Mouse (Mus musculus): ENCODE data around the gene Zfp28. TPM values are rescaled to one million over a fixed set of nuclear protein-coding genes. Genes with fewer than 3 reads are reported as not detected.
"Not testable (repeated sequence)": the region's sequence is repeated elsewhere in the genome, so short reads cannot be mapped to it uniquely, and the experiment has no call there.

Zfp28 gene
- polyA plus RNA-seq, 1 experiment from 2014 or later: 7.6 TPM

GRCm38 (mm10) chr7:6363047-6363488, 20.0 kb upstream of the Zfp28 start, which contains the start of gene Zfp78:
TSS of gene Zfp78 (plus strand) at chr7:6363280.
- CTCF ChIA-PET: interaction anchor here (0.9 to 1.8 kb wide), 3 partner anchors 11 to 72 kb away, joined by 3 to 4 read pairs (median 4); no protein-coding TSS in a partner anchor
- H3K27me3 ChIP-seq: no peaks in the 10 kb centered on the region
- peak; percentile 78 for ATAC-seq
- no peak for TF ChIP-seq CTCF (IDR thresholded peaks at IDR 0.05)
- POLR2A ChIA-PET: no interaction called here
- in situ Hi-C loops (cut with MboI; ENCODE audit: low pct_unique_long_range_greater_than_20kb): loop anchor here (5.0 kb wide), 2 partner anchors 364 to 554 kb away; no protein-coding TSS in a partner anchor
- peak; percentile 78 for DNase-seq (ENCODE audit: low read depth, low spot score)

- CTCF ChIA-PET: no interaction called here
These were observed 18.3 kb upstream of the Zfp28 start for GRCm38 (mm10) chr7:6364761-6365160.

GRCm38 (mm10) chr7:6367185-6367584, 15.9 kb upstream of the Zfp28 start:
- no peak for ATAC-seq
- CTCF ChIA-PET: interaction anchor here (1.8 kb wide), 1 partner anchor 9 kb away, joined by 4 read pairs; no protein-coding TSS in a partner anchor
- POLR2A ChIA-PET: interaction anchor here (0.6 kb wide), 1 partner anchor 429 kb away, joined by 5 read pairs; no protein-coding TSS in a partner anchor
- TF ChIP-seq CTCF (IDR thresholded peaks at IDR 0.05): no peak
- in situ Hi-C loops (cut with MboI; ENCODE audit: low pct_unique_long_range_greater_than_20kb): no loop called here
- H3K27me3 ChIP-seq: no peaks in the 10 kb centered on the region
- no peak for DNase-seq (ENCODE audit: low read depth, low spot score)

More at GRCm38 (mm10) chr7:6364761-6365160, 18.3 kb upstream of the Zfp28 start:
- TF ChIP-seq CTCF (IDR thresholded peaks at IDR 0.05): no peak
- H3K27me3 ChIP-seq: no peaks in the 10 kb centered on the region
- in situ Hi-C loops (cut with MboI; ENCODE audit: low pct_unique_long_range_greater_than_20kb): loop anchor here (5.0 kb wide), 2 partner anchors 363 to 553 kb away; no protein-coding TSS in a partner anchor
- DNase-seq (ENCODE audit: low read depth, low spot score) (no peak), ATAC-seq (no peak)
- POLR2A ChIA-PET: no interaction called here

GRCm38 (mm10) chr7:6368146-6368545, 14.9 kb upstream of the Zfp28 start:
- ATAC-seq; DNase-seq (ENCODE audit: low read depth, low spot score); POLR2A ChIA-PET; H3K27me3 ChIP-seq; in situ Hi-C loops (cut with MboI; ENCODE audit: low pct_unique_long_range_greater_than_20kb): not testable (repeated sequence)
- CTCF ChIA-PET: interaction anchor here (1.8 kb wide), 1 partner anchor 8 kb away, joined by 4 read pairs; no protein-coding TSS in a partner anchor

- ATAC-seq: no peak
- POLR2A ChIA-PET: no interaction called here
- DNase-seq (ENCODE audit: low read depth, low spot score): no peak
- H3K27me3 ChIP-seq: no peaks in the 10 kb centered on the region
- CTCF ChIA-PET: no interaction called here
- TF ChIP-seq CTCF (IDR thresholded peaks at IDR 0.05): no peak
- in situ Hi-C loops (cut with MboI; ENCODE audit: low pct_unique_long_range_greater_than_20kb): no loop called here
These were observed 13.6 kb upstream of the Zfp28 start for GRCm38 (mm10) chr7:6369460-6369859.

GRCm38 (mm10) chr7:6372993-6373392, 10.1 kb upstream of the Zfp28 start:
- H3K27me3 ChIP-seq: no peaks in the 10 kb centered on the region
- in situ Hi-C loops (cut with MboI; ENCODE audit: low pct_unique_long_range_greater_than_20kb): no loop called here
- POLR2A ChIA-PET: no interaction called here
- CTCF ChIA-PET: no interaction called here
- no peak for ATAC-seq
- DNase-seq (ENCODE audit: low read depth, low spot score): no peak
- TF ChIP-seq CTCF (IDR thresholded peaks at IDR 0.05): no peak

- POLR2A ChIA-PET: no interaction called here
- CTCF ChIA-PET: interaction anchor here (1.5 kb wide), 1 partner anchor 19 kb away, joined by 5 read pairs; no protein-coding TSS in a partner anchor
- TF ChIP-seq CTCF (IDR thresholded peaks at IDR 0.05): no peak
- H3K27me3 ChIP-seq: no peaks in the 10 kb centered on the region
- DNase-seq (ENCODE audit: low read depth, low spot score) (no peak), ATAC-seq (no peak)
- in situ Hi-C loops (cut with MboI; ENCODE audit: low pct_unique_long_range_greater_than_20kb): no loop called here
These were observed 4.7 kb upstream of the Zfp28 start for GRCm38 (mm10) chr7:6378441-6378840.

- CTCF ChIA-PET: interaction anchor here (1.6 kb wide), 1 partner anchor 22 kb away, joined by 3 read pairs; no protein-coding TSS in a partner anchor
- ATAC-seq (no peak), DNase-seq (ENCODE audit: low read depth, low spot score) (no peak)
- in situ Hi-C loops (cut with MboI; ENCODE audit: low pct_unique_long_range_greater_than_20kb): no loop called here
- H3K27me3 ChIP-seq: no peaks in the 10 kb centered on the region
- peak; percentile 55 for TF ChIP-seq CTCF (IDR thresholded peaks at IDR 0.05)
- POLR2A ChIA-PET: no interaction called here
These were observed 1.7 kb upstream of the Zfp28 start for GRCm38 (mm10) chr7:6381431-6381830.

GRCm38 (mm10) chr7:6384011-6384410, 916 bp downstream of the Zfp28 start:
- no peak for TF ChIP-seq CTCF (IDR thresholded peaks at IDR 0.05)
- ATAC-seq: no peak
- H3K27me3 ChIP-seq: no peaks in the 10 kb centered on the region
- POLR2A ChIA-PET: no interaction called here
- DNase-seq (ENCODE audit: low read depth, low spot score): no peak
- CTCF ChIA-PET: interaction anchor here (0.7 kb wide), 1 partner anchor 25 kb away, joined by 3 read pairs; no protein-coding TSS in a partner anchor
- in situ Hi-C loops (cut with MboI; ENCODE audit: low pct_unique_long_range_greater_than_20kb): no loop called here

- ChIA-PET CTCF (no interaction called here), POLR2A (no interaction called here)
- in situ Hi-C loops (cut with MboI; ENCODE audit: low pct_unique_long_range_greater_than_20kb): no loop called here
- TF ChIP-seq CTCF (IDR thresholded peaks at IDR 0.05): no peak
- no peak for ATAC-seq
- no peak for DNase-seq (ENCODE audit: low read depth, low spot score)
- H3K27me3 ChIP-seq: no peaks in the 10 kb centered on the region
These were observed 3.9 kb downstream of the Zfp28 start for GRCm38 (mm10) chr7:6386995-6387394.

GRCm38 (mm10) chr7:6388971-6389370, 5.9 kb downstream of the Zfp28 start:
- DNase-seq (ENCODE audit: low read depth, low spot score) (no peak), ATAC-seq (no peak)
- TF ChIP-seq CTCF (IDR thresholded peaks at IDR 0.05): no peak
- in situ Hi-C loops (cut with MboI; ENCODE audit: low pct_unique_long_range_greater_than_20kb): no loop called here
- no peaks in the 10 kb centered on the region for H3K27me3 ChIP-seq
- ChIA-PET CTCF (no interaction called here), POLR2A (no interaction called here)

- ChIA-PET POLR2A (no interaction called here), CTCF (no interaction called here)
- no peak for ATAC-seq
- in situ Hi-C loops (cut with MboI; ENCODE audit: low pct_unique_long_range_greater_than_20kb): no loop called here
- no peak for DNase-seq (ENCODE audit: low read depth, low spot score)
- TF ChIP-seq CTCF (IDR thresholded peaks at IDR 0.05): peak; percentile 35
- no peaks in the 10 kb centered on the region for H3K27me3 ChIP-seq
These were observed 6.4 kb downstream of the Zfp28 start for GRCm38 (mm10) chr7:6389449-6389848.

Measured in Patski (cell line).